Mouse (Mus musculus): ENCODE measurements around the gene Pdlim5. TPM values are rescaled to one million over a fixed set of nuclear protein-coding genes. Genes with fewer than 3 reads are reported as not detected.

Gene Pdlim5
- total RNA-seq, 2 experiments from 2014 or later: 16.7 to 21.0 TPM

DNA sequence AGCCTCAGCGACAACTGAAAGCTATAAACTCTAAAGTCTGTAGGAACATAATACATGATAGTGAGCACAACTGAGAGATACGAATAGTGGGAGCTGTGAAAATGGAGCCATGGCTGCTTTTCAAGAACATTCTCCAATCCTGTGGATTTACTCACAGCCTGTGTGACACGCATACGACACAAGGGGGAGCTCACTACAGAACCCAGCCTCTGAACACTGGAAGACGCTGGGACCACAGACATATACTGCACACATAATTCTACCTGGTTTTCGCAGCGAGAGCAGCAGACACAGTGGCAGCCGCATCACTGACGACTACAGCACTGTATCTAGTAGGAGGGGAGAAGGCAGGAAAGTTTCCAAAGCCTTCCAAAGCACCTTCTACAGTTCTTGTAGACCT is 112.8 kb downstream of the Pdlim5 start:
- intact Hi-C loops (cut with DNase I): loop anchor here (2.0 kb wide), 1 partner anchor 194 kb away; no protein-coding TSS in a partner anchor
- DNase-seq (ENCODE audit: low spot score in 2 of 2): peak; percentile 58 to 64

DNA sequence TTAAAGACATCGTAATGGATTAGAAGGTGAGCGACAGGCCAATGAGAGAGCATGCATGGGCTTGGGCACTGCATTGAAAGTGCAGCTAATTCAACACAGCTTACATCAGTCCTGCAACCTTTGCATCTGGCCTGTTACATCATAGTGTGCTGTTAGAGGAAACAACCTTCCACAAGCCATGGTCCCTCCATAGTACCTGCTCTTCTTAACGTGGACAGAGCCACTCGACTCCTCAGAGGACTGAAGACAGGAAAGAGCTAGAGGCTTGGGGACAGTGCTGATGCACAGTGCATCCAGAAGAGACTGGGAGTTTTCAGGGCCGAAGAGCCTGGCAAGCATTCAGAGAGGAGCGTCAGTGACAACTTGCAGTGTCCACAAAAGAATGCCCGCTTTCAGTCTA is 113.8 kb downstream of the Pdlim5 start:
- intact Hi-C loops (cut with DNase I): loop anchor here (2.0 kb wide), 1 partner anchor 195 kb away; no protein-coding TSS in a partner anchor
- DNase-seq (ENCODE audit: low spot score in 2 of 2): no peak

- intact Hi-C loops (cut with DNase I): no loop called here
- no peak for DNase-seq (ENCODE audit: low spot score in 2 of 2)
Measured at GRCm38 (mm10) chr3:142281093-142281445, 114.4 kb downstream of the Pdlim5 start.

DNA sequence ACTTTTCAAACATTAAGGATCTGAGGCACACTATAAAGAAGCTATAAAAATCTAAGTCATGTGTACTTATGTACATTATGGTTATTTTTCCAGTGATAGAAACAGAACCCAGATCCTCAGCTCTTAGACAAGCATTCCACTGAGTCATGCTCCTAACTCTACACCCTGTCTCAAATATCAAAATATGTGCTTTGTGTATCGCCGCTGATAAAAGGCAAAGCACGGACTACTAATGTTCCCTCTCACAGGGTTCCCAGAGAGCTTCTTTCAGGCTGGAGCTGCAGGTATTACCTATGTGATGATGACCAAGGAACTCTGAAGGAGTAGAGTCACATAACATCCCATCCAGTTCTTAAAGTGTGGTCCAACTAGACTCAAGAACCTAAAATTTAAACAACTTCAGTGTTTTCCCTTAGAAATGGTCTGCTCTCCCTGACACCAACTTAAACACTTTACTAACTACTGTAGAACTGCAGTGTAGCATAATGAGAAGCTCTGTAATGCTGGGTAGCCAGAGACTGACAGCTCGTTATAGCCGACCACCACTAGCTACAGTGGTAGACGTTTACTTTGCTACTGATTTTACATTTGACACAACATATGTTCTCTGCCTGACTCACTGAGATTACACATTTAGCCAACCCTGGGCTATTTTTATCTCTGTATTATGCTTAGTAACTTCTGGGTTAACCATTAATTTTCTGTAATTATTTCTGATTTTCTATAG is 115.0 kb downstream of the Pdlim5 start:
- no peak for DNase-seq (ENCODE audit: low spot score in 2 of 2)
- intact Hi-C loops (cut with DNase I): no loop called here

- intact Hi-C loops (cut with DNase I): no loop called here
- no peak for DNase-seq (ENCODE audit: low spot score in 2 of 2)
Measured at GRCm38 (mm10) chr3:142279011-142279410, 116.5 kb downstream of the Pdlim5 start.

DNA sequence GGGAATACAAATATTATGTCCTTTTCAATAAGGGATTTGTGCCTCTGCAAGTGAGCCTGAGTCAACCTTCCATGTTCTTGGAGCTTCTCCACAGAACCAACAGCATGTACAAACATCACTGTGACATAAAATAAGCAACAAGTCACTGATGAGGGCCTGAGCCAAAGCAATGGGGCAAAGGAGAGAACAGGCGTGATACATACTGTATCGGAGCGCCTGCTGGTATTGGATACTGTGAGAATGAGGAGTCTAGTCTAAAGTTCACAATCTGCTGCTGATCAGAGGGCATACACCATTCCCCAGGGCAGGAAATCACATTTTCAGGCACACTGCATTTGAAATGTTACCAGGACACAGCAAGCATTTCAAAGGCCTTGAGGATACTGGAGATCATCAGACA is 119.0 kb downstream of the Pdlim5 start:
- intact Hi-C loops (cut with DNase I): no loop called here
- no peak for DNase-seq (ENCODE audit: low spot score in 2 of 2)

DNA sequence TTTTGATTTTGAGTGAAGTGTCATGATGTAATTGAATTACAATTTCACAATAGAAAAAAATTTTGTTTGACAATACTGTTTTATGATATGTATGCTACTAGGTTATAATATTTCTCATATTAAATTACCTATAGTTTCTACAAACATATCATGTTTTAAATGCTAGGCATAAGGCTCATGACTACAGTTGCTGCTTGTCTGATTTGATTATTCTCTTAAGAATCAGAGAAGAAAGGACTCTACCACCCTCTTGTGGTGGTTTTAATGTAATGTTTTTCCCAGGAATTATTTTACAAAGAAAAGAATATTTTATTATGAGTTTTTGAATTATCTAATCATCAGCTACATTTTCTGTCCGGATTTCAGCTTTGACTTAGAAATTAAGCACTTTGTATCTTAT is 120.5 kb downstream of the Pdlim5 start:
- intact Hi-C loops (cut with DNase I): loop anchor here (2.0 kb wide), 2 partner anchors 386 to 412 kb away; no protein-coding TSS in a partner anchor

DNA sequence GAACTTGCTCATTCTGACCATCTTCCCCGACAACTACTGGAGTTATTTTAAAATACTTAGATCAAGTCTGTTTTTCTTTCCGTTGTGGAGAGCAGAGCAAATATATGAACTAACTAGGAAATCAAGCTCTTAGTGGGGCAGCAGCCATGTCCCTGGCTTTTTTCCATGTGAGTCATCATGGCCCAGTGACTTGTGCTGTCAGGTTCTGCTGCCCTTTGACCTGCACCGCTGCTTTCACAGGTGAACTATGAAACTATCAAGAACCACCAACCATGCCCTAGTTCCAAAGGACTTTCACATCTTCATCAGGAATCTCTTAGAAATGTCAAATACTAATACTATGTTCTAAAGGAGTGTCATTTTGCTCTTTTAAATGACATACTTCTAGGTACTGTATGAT is 121.0 kb downstream of the Pdlim5 start:
- intact Hi-C loops (cut with DNase I): loop anchor here (2.0 kb wide), 2 partner anchors 386 to 412 kb away; no protein-coding TSS in a partner anchor
- DNase-seq (ENCODE audit: low spot score in 2 of 2): no peak

More for the DNA sequence above, 120.5 kb downstream of the Pdlim5 start:
- DNase-seq (ENCODE audit: low spot score in 2 of 2): no peak

GRCm38 (mm10) chr3:142273265-142273664 is 122.2 kb downstream of the Pdlim5 start:
- no peak for DNase-seq (ENCODE audit: low spot score in 2 of 2)
- intact Hi-C loops (cut with DNase I): no loop called here

DNA sequence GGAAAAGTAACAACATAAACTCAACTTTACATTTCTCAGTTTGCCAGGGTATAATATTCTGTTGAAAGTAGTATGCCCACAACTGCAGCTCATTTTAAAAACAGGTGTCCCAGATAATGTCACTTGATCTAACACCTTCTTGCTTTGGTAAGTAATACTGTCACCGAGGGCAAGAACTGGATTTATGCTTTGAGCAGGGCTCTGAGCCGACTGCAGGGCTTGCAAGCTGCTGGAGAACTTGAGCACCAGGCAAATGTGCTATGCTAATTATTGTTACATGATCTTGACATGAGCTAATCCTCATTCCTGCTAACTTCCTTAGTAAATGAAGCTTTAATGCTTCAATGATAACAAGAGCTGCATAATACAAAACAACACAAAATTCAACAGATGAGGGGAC is 139.1 kb downstream of the Pdlim5 start:
- DNase-seq (ENCODE audit: low spot score in 2 of 2): no peak
- intact Hi-C loops (cut with DNase I): no loop called here

DNA sequence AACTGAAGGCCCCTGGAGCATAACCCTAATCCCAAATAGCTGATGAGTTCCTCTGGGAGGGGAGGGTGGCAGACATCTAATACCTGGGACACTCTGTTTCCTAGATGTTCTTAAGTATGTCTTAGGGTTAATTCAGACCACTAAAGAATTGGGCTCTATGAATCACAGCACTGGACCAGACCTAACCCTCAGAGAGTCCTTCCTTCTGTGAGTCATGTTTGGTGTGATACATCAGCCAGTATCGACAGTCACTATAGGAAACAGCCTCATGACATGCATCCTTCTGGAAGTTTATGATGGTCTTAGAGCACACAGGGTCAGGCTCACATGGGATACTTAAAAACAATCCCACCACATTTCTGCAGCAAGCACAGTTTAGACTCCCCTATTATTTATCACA is 143.4 kb downstream of the Pdlim5 start:
- intact Hi-C loops (cut with DNase I): no loop called here
- no peak for DNase-seq (ENCODE audit: low spot score in 2 of 2)

DNA sequence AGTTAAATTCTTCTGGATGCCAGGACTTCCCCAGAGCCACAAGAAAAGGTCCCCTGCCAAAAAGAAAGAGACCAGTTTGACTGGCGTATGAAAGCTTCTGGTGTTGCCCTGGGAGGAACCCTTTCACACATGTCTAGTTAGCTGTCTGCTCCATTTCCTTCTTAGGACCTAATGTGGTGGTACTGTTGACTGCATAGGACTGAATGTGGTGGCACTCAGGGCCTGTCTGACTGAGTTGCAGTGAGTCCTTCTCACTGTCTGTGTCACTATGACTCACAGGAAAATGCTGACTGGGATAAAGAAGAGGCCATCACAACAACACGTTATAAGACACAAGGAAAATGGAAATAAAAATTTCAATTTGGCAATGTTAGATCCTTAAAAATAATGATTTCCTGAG is 146.0 kb downstream of the Pdlim5 start:
- intact Hi-C loops (cut with DNase I): no loop called here
- DNase-seq (ENCODE audit: low spot score in 2 of 2): no peak

DNA sequence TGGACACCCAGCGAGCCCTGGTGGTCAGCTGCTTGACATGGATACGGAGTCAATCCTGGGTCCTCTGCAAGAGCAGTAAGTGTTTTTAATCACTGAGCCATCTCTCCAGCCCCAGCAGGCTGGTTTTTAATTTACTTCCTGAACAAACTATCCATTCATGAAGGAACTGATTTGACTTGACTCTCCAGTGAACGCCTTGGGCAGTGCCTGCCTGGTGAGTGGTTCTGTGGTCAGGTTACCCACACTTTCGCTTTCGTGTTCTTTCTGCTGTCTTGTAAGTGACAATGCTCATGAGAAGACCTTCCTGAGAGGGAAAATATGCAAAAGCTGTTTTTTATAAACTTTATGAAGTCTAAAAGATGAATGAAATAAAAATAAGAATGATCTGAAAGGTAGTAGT is 152.2 kb downstream of the Pdlim5 start:
- intact Hi-C loops (cut with DNase I): no loop called here
- DNase-seq (ENCODE audit: low spot score in 2 of 2): no peak

DNA sequence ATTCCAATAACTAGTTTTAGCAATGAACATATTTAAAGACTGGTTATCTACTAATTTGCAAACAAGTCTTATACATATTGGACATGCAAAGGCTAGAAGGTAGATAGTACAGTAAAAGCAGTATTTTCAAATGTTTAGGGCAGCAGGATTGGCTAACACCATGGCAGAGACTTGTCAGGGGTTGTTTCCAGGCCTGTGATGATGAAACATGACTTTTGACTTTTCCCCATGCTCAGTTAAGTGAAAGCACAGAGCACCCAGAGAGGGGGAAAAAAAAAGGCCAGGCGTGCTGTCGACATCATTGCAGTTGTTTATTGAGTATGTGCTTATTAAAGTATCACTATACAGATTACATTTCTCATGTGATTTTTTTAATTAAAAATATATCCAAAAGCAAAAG is 156.2 kb downstream of the Pdlim5 start:
- no peak for DNase-seq (ENCODE audit: low spot score in 2 of 2)
- intact Hi-C loops (cut with DNase I): no loop called here

- intact Hi-C loops (cut with DNase I): no loop called here
- DNase-seq (ENCODE audit: low spot score in 2 of 2): no peak
Measured at GRCm38 (mm10) chr3:142238260-142239046, 157.0 kb downstream of the Pdlim5 start.

- DNase-seq (ENCODE audit: low spot score in 2 of 2): no peak
- intact Hi-C loops (cut with DNase I): no loop called here
Measured at GRCm38 (mm10) chr3:142237621-142238020, 157.9 kb downstream of the Pdlim5 start.

GRCm38 (mm10) chr3:142233606-142234465 is 161.7 kb downstream of the Pdlim5 start:
- intact Hi-C loops (cut with DNase I): no loop called here
- DNase-seq (ENCODE audit: low spot score in 2 of 2): no peak

GRCm38 (mm10) chr3:142228665-142229064 is 166.8 kb downstream of the Pdlim5 start:
- no peak for DNase-seq (ENCODE audit: low spot score in 2 of 2)
- intact Hi-C loops (cut with DNase I): no loop called here

GRCm38 (mm10) chr3:142222471-142223103 is 172.9 kb downstream of the Pdlim5 start:
- intact Hi-C loops (cut with DNase I): no loop called here
- DNase-seq (ENCODE audit: low spot score in 2 of 2): no peak

GRCm38 (mm10) chr3:142219910-142220309 is 175.6 kb downstream of the Pdlim5 start:
- no peak for DNase-seq (ENCODE audit: low spot score in 2 of 2)
- intact Hi-C loops (cut with DNase I): loop anchor here (5.0 kb wide), 1 partner anchor 78 kb away; no protein-coding TSS in a partner anchor
